Mouse (Mus musculus): ENCODE measurements at regions not wholly inside any gene's neighbourhood (a gene's known extent, or its start where the extent isn't known, plus 50 kb on each side); places are given as distances from the start of the nearest gene placed in this dataset.

DNA sequence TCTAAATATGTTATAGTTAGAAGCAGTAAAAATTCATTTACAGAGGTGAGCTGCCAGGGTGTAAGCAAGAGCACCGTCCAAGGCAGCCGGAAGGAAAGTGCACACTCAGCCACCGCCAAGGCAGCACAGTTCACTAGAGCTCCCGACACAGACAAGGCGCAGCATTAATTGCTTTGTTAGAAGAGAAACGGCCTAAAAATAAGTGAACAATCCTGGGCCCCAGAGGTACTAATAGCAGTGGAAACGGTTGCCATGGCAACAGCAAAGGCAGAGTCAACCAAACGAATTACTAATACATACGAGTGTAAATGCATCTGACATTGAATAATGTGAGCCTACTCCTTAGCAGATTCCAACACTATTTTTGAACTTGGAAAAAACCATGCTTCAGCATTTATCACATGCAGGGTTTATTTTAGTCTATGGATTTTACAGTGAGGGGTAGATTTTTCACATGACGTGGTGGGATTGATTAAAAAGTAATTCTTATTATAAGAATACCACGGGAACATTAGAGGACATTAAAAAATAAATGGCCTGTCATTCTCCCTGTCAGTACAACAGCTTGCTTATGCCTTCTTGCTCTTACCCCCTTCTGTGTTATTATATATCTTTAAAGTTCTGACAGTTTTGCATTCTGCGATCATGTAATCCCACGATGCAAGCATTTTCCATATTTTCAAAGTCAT lies 62.5 kb downstream of the Cavin4 start:
- DNase-seq (ENCODE audit: extremely low spot score, low spot score), result no peak

DNA sequence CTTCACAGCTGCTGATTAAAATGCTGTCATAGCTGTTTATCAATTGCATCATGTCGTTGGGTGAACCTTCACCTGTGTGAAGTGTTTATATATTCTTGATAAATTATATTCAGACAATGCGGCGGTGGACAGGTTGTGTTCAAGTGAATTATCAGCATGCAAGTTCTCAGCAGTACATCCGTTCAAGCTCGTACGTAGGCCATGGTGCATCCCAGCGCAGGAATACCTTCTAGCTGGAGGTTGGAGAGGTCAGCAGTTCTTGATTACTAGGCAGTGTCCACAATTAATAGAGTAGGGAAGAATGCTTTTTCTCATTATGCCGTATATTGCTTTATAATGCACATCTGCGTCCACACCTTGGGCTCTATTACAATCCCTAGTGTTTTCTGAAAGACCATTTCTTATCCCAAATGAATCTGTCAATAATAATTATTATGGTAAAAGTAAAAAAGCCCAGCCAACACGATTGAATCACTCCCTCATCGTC lies 63.1 kb downstream of the Cavin4 start:
- no peak for DNase-seq (ENCODE audit: extremely low spot score, low spot score)

DNA sequence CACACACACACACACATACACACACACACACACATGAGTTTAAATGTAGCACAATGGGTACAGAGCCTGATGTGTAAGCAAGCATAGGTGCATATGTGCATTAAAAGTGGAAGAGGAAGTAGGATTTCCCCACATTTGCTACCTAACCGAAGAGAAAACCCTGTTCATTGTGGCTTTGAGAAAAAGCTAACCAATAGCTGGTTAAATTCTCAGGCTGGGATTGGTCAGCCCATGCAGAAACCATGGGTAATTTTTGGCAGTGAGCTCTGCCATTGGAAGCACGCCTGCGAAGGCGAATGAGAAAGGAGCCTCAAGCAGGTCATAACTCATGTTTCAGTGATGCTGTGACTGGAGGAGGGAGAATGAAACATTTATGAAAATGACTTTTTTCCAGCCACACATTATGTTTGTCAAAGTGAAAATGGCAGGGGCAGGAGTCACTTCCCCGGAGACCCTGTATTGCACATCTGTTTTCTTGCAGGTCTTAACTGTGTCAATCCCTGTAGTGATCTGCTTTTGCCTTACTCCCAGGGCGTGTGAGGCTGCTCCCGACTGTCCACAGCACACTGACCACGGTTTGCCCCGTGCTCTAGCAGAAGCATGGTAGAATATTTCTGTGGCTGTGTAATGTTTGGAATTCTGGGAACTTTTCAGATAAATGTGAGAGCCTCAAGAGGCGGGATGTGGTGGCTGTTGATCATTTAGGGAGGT lies 71.7 kb downstream of the Cavin4 start:
- DNase-seq (ENCODE audit: extremely low spot score, low spot score), result no peak

DNA sequence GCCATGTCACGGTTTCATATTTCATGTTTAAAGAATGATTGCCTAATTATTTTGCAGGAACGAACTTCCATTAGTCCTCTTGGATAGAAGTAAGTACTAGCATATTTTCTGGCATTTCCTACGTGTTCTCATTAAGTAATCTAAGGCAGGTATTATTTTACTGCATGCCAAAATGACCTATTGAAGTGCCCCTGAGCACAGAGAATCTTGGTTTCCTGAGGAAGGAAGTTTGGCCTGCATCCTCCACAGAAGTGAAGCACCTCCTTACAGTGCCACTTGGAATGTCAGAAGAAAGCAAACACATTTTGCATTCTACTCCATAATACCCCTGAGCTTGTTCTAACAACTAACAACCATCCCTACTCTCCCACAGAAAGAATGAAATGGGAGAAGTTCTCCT lies 82.9 kb downstream of the Cavin4 start:
- DNase-seq (ENCODE audit: extremely low spot score, low spot score), result no peak

DNA sequence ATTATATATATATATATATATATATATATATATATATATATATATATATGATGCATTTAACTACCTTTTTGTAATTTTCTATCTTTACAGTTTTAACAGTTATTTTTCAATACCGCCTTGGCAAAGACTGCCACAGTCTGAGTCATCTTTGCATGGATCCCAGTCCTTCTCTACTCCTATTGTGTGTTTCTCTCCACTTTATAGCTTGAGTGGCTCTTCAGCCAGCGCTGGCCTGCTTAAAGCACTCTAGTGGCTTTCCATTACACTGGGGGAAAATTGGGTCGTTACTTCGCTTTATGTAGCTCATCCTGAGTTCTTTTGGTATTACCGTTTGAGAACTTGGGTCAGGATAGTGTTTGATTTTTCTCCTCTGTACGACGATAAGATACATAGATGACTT lies 86.3 kb downstream of the Cavin4 start:
- DNase-seq (ENCODE audit: extremely low spot score, low spot score), result no peak

DNA sequence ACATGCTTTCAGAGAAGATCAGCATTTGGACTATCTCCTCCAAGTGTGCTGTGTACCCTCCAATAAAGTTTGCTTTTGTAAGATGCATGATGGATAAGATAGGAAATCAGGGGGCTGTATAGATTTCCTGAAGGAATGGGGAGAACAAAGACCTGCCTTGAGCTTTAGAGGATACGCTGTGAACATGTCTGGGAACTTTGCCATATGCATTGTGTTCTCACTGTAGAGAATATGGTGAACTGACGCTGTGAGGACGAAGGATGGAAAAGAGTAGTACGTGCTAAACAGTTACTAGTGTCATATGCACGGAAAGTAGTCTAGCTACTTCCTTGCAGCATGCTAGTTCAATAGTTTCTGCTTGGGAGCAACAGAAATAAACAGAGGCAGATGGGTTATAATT lies 86.8 kb downstream of the Cavin4 start:
- no peak for DNase-seq (ENCODE audit: extremely low spot score, low spot score)

DNA sequence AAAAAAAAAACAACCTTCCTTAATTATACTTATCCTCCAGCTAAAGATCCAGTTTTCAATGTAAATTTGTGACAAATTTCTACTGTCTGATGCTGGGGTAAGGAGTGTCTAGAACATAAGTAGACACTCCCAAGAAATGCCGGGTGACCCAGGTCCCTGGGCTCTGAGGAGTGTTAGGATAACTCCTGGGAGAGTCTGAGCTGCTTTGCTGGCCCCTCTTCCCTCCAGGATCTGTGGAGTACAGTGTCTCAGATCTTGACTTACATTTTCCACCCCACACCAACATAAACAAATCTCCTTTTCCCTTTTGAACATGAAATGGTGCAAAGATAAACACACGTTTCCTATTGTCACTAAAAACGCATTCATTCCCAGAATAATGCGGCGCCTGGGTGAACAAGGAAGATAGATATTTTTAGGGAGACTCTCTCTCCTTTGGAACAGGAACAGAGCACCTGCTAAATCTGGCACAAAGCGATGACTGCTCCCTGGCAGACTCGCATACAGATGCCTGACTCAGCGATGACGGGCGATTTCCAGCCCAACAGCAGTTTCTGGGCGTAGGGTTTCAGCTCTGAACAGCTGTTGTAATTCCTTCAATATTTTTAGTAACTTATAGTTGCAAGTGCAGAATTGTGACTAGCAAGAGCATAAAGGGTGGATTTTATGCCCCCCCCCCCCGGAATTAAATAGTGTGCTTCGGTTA lies 91.3 kb downstream of the Cavin4 start:
- DNase-seq (ENCODE audit: extremely low spot score, low spot score), result no peak

DNA sequence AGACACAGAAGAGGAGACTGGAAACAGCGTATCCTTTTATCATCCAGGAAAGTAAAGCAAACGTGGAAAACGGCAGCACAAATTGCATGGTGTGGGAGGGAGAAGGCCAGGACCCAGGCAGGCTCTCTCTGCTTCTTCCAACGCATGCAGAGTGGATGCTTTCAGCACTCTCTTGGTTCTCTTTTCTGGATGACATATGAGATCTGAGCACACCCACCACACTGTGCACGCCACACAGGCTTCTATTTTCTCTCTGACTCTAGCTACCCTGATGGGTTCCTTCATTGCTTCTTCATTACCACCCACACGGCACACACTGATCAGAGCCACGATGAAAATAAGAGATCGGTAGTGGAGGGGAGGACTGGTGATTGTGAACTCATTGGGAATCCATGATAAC lies 97.3 kb downstream of the Cavin4 start:
- DNase-seq (ENCODE audit: extremely low spot score, low spot score), result no peak

DNA sequence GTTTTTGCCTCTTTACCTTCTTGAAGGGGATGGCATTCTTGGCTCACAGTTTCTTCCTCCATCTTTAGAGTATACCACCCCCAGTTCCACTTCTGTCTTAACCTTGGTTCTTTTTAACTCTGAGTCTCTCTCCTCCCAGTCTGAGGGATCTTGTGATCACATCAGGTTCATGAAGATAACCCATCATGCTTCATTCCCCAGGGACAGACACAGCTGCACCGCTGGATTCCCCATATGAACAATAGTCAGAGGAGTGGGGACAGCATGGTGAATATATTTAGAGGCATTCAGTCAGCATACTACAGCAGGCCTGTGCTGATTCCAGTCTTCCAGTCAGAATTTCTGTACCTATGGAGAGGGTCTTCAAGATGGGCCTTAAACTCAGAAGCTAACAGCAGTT lies 103.1 kb downstream of the Cavin4 start:
- no peak for DNase-seq (ENCODE audit: extremely low spot score, low spot score)

DNA sequence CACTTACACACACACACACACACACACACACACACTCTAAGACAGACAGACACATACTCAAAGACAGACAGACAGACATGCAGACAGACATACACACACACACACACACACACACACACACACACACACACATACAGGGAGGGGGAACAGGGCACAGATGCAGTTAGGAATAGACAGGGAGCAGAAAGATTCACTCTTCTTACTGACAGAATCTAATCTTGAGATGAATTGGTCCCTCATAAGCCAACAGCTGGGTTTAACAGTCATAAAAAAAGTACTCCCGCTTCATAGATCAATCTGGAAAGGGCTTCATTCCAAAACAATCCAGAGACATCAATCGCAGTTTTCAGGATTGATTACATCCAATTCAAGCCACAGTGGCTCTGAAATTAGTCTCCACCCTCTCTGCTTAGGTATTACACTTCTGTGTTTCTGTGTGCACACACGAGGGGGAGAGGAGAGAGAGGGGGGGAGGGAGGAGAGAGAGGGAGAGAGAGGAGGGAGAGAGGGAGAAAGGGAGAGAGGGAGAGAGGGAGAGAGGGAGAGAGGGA lies 107.2 kb downstream of the Cavin4 start:
- DNase-seq (ENCODE audit: extremely low spot score, low spot score), result no peak

DNA sequence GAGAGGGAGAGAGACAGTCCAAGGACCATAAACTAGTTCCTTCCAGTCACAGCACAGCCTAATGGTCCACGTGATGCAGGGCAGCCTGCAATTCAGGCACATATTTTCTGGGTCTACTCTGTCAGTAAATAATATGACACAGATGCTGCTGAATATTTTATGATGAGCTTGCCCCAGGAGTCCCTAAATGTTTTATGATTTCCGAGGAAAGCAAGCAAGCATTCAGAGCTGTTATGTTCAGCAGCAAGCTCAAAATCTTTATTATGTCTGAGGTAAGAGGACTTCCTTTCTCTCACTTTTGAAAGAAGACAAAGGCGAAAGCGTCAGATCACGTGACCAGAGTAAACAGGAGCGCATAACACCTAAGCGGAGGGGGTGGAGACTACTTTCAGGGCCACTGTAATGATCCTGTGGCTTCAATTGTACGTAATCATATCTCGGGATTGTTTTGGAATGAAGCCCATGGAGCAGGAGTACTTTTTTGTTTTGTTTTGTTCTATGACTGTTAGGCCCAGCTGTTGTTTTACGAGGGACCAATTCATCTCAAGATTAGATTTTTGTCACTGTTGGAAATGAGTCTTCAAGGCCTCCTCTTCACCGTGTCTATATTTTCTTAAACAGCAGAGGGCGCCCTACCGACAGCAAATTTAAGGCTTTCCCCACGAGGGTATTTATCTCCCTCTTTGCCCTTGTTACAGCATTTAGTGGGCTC lies 107.8 kb downstream of the Cavin4 start:
- peak; percentile 22 for DNase-seq (ENCODE audit: extremely low spot score, low spot score)

DNA sequence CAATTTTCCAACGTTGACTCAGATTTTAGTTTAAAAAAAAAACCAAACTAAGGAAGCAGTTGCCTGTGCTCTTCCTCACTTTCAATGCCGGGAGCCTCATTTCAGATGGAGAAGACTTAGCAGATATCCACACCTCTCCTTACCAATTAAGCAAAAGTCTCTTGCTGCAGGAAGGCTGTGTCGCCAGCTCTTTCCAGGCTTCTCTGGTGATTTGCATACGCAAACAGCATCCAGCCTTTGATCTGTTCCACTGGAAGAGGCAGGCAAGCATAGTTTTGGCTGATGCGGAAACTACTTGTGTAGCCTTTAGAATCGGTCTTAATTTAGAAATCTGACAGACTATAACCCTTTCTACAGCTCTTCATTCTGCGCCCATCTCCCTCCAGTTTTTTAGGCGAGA lies 108.5 kb downstream of the Cavin4 start:
- DNase-seq (ENCODE audit: extremely low spot score, low spot score), result no peak

DNA sequence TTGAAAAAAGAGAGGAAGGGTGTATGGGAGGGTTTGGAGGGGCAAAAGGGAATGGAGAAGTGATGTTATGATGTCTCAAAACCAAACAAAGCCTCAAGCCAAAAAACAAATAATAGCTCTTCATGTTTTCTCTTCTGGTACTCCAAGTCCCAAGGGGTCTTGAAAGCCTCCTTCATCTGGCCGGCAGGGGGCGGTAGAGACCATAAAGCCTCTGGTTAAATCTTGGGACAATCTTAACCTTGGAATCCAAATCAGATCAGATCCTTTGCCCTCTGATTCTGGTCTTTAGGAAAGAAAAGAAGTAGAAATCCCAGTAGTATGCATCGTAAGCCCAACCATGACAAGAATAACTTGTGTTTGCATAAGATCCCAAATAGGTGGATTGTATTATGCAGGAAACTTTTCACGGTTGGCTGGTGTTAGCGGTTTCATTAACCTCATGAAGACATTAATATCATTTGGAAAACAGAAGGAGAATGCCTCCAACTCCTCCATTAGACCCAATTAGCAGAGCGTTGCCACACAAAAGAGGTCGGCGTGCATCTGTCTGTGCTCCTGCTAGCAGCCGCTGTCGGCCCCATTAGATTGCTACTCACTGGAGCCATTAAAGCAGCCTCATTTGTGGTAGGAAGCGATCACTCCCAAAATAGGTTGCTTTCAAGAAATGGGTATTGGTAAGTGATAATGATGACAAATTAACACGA lies 116.0 kb downstream of the Cavin4 start:
- peak; percentile 83 for DNase-seq (ENCODE audit: extremely low spot score, low spot score)

DNA sequence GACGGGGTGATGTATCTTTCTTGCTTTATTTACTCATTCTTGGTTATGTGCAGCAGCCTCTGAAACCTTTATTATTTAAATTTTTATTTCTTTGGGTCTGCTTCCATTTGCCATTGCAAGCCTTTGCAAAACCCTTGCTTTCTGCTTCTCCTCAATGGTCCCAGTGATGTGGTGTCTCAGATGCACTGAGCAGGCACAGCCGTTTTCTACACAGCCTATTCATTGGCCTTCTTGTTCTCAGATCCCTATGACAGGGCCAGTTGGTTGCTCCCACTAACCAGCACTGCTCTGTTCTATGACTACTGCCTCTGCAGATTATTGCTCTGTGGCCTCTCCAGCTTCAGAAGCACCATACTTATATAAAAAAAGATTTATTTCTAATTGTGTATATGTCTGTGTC lies 116.6 kb downstream of the Cavin4 start:
- no peak for DNase-seq (ENCODE audit: extremely low spot score, low spot score)

DNA sequence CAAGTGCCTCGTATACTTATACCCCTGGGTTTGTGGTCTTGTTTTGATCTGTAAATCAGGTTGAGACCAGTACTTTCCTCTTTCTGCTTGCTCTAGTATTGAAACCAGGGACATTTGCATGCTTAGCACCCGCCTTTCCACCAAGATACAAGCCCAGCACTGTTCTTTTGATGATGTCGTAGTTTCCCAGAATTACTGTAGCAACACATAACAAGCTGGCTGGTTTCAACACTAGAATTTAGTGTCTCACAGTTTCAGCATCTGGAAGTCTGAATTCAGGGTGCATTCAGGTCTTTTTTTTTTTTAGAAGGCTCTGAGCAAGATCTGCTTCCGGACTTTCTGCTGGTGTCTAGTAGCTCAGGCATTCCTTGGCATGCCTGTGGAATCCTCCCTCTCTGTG lies 117.8 kb downstream of the Cavin4 start:
- DNase-seq (ENCODE audit: extremely low spot score, low spot score), result no peak

DNA sequence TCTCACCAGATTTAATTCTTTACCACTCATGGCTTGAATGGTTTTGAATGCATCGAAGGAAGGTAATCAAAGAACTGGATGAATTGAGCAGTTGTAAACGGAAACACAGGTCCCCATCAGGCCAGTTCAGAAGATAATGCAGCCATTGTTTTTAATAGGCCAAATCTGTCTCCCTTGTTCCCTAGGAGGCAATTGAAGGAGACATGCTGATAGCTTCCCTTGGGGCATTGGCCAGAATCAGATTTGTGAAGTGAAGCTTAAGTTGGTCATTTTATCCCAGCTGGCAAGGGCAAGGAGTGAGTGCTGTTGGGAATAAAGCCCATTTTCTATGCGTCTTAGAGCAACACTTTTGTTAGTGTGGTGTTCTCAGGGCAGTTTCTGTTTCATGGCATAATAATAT lies 119.4 kb downstream of the Cavin4 start:
- DNase-seq (ENCODE audit: extremely low spot score, low spot score), result no peak

DNA sequence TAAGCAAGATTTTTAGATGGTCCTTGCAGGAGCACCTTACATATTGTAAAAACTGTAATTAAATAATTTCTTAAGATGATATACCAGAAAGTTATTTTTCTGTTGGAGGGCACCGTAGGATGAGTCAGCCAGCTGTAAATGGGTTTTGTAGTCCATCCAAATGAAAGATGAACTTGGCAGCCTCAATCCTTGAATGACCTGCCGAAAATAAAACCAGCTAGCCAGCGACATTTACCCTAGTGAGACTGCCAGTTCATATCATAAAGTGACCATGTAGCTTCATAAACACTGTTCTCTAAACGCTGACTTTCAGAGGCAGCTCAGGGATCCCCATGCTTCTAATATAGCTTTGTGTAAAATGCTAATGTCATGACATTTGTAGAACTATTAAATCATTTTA lies 127.8 kb downstream of the Cavin4 start:
- no peak for DNase-seq (ENCODE audit: extremely low spot score, low spot score)

DNA sequence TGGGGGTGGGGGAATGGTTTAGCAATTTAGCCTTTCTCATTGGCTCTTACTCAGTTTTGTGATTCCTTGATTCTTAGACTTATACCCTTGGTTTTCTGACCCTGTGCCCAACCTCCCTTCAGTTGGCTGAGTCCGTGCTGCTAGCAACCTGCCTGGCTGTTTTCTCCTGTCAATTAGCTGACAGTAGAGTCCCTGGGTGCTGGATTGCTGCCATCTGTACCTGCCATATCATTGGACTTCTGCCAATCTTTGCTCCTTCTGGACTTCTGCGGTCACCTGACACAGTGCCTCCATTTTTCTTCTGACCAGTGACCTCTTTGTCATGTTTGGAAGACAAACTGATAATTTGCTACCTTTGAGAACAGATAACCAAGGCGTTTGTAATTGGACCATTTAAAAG lies 140.5 kb downstream of the Cavin4 start:
- DNase-seq (ENCODE audit: extremely low spot score, low spot score), result no peak

DNA sequence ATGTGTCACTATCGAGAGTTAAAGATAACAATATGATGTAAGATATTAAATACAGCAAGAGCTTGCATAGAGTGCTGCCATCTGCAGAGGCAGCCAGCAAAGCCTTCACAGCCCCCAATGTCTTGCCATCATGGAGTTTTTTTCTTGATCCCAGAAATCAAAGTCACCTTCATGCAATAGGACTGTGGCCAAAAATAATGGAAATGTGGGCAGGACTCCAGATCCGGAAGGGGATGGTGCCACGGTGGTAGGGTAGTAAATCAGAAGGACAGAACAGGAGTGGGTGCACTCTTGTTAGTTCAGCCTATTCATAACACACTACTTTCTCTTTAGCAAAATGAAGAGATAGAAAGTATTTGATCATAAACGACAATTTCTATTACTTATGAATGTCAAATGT lies 145.3 kb downstream of the Cavin4 start:
- DNase-seq (ENCODE audit: extremely low spot score, low spot score), result no peak

DNA sequence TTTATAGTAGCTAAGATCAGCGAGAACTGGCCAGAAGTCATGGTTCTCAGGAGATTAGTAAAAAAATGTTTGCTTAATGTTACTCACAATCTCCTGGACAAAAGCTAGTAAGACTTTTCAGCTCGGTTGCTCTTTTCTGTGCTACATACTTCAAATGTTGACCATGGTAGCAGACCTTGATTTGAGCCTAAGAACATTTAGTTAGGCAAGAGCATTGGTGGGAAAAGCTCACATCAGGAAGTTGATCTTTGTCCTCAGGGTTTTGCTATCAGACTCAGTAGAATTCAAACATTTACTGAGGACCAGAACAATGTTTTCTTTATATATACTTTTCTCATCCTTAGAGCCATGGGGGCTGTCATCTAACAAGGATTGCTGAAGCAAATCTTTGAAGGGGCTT lies 170.4 kb downstream of the Cavin4 start:
- DNase-seq (ENCODE audit: extremely low spot score, low spot score), result no peak

DNA sequence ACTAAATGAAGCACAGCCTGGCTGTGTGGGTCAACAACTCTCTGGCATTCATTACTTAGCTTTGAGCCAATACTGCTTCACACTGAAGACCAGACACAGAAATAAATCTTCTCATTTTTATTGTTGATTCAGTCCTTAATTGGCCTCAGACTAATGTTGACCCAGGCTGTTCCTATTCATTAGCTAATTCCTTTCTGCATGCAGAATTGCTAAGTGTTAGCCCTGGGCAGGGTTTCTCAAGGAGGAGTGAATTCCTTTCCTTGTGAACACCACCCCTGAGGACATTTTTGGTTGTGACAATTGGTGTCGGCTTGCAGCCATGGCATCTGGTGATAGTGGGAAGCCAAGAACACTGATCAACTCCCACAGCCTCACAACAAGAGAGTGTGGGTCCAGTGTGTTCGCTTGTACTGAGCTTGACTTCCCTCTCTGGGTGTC lies 179.5 kb downstream of the Cavin4 start:
- no peak for DNase-seq (ENCODE audit: extremely low spot score, low spot score)
